Mouse (Mus musculus) kidney, postnatal 14 days (tissue): ENCODE results near the gene Gpt2.

Experiments
- DNase-seq: peaks from one replicate; pipeline ENCODE4 v3.0.0; 2022; ENCODE audit warnings: mixed read lengths

Gene Gpt2

GRCm38 (mm10) chr8:85487906-85488620 lies 4.3 kb upstream of the Gpt2 start:
- DNase-seq: no peak

DNA sequence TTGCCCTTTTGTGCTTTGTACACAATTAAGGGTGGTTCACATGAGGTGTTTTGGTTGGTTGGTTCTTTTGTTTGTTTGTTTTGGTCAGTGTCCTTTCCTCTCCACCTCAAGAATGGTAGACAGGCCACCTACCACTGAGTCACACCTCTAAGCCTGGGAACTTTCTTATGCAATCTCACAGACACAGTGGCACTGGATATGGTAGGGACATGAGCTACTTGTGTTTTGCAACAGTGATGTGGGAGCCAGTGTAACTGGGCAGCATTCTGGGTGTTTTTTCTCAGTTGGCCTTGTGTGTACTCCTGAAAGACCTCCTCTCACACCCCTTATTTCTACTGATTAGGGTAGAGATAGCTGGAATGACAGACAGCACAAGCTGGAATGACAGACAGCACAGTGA lies 3.7 kb upstream of the Gpt2 start:
- no peak for DNase-seq

GRCm38 (mm10) chr8:85489546-85489945 lies 2.8 kb upstream of the Gpt2 start:
- no peak for DNase-seq

GRCm38 (mm10) chr8:85492940-85493931 lies 860 bp downstream of the Gpt2 start:
- DNase-seq: peak; percentile 31

DNA sequence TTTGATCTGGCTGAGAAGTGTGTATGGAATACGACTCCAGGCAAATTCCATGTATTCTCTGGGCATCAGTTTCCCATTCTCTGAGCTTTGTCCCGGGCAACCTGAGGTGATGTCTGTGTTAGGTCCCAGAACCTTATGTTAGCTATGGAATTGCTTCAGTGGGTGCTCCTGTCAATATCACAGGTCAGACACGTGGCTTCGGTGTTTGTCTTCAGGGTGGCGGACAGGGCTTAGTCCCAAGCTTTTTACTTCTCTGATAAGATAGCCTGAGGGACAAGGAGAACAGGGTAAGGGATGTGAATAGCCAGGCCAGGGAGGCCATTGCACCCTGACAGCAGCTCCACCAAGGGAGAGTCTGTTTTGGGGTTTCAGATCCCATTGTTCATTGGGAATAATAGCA lies 3.7 kb downstream of the Gpt2 start:
- DNase-seq: no peak

GRCm38 (mm10) chr8:85496778-85497177 lies 4.4 kb downstream of the Gpt2 start:
- no peak for DNase-seq

GRCm38 (mm10) chr8:85498577-85498976 lies 6.2 kb downstream of the Gpt2 start:
- DNase-seq: no peak

DNA sequence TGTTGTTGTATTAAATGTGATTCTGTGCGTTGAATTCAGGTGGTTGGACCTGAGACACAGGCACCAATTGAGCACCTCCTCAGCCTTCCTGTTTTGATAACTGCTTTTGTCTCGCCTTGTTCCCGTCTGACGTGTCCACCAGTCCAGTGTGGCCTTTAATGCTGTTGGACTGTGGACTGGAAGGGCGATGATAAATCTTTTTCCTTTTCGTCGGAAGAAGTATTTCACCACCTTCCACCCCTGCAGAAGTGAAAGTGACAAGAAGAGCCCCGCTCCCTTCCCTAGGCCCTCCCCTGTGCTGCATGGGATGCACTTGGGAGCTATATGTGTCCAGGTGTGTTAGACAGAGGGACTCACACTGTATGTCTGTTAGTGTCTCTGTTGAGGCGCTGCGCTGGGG lies 8.1 kb downstream of the Gpt2 start:
- DNase-seq: no peak

GRCm38 (mm10) chr8:85500955-85501685 lies 8.7 kb downstream of the Gpt2 start:
- peak; percentile 14 for DNase-seq

- no peak for DNase-seq
Measured at GRCm38 (mm10) chr8:85502381-85502780, 10.0 kb downstream of the Gpt2 start.

GRCm38 (mm10) chr8:85503065-85503464 lies 10.7 kb downstream of the Gpt2 start:
- no peak for DNase-seq

DNA sequence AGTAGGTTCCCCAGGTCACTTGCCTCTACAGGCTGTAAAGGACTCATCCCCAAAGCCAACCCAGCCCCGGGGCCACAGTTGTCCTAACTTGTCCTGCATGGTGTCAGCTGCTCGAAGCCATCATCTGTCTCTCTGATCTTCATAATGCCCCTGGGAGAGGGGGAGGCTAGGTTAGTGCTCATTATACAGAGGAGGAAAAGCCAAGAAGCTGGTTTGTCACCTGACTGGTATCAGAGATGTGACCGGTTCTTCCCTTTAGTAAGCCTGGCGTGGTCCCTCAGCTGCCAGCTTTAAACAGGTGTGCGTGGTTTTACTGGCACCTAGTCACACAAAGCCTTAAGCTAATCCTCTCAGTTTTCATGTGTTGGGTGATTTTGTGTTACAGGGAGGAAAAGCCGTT lies 12.3 kb downstream of the Gpt2 start:
- DNase-seq: no peak

DNA sequence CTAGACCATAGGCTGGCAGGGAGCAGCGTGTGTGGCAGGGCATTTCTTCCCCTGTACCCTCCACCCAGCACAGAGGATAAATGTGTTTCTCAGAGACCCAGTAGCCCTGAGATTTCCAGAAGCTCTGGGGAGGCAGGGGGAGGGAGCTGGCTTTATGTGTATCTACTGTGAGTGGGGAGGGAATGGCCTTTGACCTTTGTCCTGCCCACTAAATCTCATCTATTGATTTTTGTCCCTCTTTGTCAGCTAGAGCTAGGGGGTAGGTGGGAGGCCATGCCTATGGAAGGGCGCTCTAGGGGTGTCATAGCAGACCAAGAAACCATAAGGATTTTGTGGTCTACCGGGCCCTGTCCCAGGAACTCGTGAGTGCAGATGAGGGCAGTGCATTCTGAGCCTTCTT lies 14.2 kb downstream of the Gpt2 start:
- no peak for DNase-seq

DNA sequence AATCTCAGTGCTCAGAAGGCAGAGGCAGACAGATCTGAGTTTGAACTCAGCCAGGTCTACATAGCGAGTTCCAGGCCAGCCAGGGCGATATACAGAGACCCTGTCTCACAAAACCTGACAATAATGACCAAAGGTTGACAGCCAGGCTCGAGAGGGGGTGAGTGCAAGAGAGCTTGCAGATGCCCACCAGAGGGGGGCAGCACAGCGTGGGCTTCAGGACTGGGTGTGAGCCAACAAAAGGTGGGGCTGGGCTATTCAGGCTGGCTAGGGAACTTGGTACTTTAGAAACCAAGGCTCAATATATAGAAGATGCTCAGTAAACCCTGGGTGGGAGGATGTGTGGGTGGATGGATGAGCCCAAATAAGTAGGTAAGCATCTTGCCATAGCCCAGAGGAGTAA lies 16.3 kb downstream of the Gpt2 start:
- no peak for DNase-seq

DNA sequence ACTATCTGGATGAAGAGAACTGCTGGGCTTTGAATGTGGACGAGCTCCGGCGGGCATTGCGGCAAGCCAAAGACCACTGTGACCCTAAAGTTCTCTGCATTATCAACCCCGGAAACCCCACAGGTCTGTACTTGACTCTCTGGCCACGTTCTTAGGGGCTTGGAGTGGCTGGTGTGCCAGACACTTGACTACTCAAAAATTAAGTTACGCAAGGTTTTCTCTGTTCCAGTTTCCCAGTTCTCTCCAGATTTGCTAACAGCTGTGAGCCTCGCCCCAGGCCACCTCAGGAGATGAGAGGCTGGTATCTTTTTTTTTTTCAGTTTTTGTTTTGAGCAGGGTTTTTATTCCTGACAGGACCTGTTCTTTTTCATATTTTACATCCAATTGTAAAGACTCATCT lies 19.9 kb downstream of the Gpt2 start:
- no peak for DNase-seq

- DNase-seq: no peak
Measured at GRCm38 (mm10) chr8:85513283-85513682, 20.9 kb downstream of the Gpt2 start.

DNA sequence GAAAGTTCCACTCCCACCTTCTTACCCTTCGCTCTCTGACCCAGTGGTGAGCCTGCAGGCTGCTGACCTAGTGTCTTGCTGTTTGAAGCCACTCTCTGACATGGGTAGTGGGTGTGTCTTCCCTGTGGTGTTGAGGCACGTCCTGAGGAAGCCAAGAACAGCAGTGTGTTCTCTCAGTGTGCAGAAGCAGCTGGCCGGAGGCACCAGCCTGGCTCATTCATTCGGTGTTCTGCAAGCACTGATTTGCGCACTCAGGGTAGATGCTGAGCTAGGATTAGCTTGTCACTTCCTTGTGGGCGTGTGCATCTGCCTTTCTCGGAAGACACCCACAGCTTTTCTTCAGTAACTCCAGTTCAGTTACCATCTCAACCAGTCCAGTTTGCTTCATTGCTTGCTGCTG lies 23.0 kb downstream of the Gpt2 start:
- peak; percentile 7 for DNase-seq

DNA sequence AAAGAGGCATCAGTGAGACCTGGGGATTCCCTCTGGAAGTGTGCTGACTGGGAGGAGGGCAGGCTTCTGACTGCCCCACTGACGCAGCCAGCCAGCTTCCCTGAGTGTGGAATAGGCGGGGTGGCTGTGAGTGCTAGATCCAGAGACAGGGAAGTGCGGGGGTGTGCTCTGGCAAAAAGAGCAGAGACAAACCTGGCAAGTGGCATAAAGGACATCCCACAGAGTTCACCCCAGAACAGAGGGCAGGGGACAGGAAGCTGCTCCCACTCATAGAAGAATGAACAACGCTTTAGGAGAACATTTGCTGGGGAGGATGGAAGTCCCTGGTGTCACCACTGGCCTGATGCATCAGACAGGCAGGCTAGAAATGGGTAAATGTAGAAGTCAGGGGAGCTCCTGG lies 25.0 kb downstream of the Gpt2 start:
- no peak for DNase-seq

DNA sequence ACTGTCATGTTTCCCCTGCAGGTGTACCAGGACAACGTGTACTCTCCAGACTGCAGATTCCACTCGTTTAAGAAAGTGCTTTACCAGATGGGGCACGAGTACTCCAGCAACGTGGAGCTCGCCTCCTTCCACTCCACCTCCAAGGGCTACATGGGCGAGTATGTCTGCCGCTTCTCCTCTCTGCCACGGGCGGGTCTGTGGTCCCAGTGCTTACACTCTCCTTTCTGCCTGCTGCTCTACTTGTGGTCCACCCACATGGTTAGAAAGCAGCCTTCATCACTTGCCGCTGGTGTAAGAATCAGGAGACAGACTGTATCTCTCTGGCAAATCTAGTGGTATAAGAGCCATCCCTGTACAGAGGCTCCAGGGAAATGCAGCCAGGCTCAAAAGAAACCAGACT lies 25.6 kb downstream of the Gpt2 start:
- no peak for DNase-seq

GRCm38 (mm10) chr8:85520586-85520985 lies 28.2 kb downstream of the Gpt2 start:
- DNase-seq: no peak

GRCm38 (mm10) chr8:85521332-85521731 lies 29.0 kb downstream of the Gpt2 start:
- DNase-seq: no peak

DNA sequence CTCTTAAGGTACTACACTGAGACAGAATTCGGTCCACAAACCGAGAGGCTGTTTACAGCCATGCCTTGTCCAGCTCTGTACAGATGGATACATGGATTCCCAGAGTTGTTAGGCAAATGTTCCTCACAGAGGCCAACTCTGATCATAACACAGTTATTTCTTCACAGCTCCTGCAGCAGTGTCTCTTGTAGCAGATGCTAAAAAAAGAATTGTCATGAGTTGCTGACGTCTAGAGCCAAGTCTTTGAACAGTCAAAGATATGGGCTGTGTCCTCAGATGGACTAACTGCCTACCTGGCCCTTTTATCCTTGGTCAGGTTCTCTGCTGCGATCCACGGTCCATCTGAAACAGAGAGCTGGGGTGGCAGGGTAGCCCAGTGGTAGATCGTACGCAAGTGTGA lies 31.7 kb downstream of the Gpt2 start:
- DNase-seq: no peak

DNA sequence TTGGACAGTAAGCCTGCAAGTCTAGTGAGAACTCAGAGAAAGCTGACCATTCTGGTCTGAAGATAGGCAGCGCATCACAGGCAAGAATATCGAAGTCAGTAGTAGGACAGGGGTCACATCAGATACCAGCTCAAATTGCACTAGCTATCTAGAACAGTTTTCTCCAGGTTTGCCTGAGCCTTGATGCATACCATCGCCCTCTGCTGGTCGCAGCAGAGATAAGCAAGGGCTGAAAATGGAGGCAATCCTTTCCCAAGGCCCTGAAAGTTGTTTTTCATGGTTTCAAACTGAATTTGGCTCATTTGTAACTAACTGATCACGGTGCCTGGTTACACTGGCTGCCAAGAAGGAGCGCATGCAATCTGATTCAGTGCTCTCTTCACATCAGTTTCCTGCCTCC lies 33.7 kb downstream of the Gpt2 start:
- DNase-seq: peak; percentile 64
